Mouse (Mus musculus): Measurements from ENCODE around the gene Ly6g6f.

The Ly6g6f gene

GRCm38 (mm10) chr17:35031272-35031671 lies 54.1 kb downstream of the Ly6g6f start:
- no peak for DNase-seq (ENCODE audit: low read depth, low spot score)
